Mouse (Mus musculus) cortical plate, adult 2 months (tissue): ENCODE data around the gene Egfl7. TPM values are rescaled to one million over a fixed set of nuclear protein-coding genes. Genes with fewer than 3 reads are reported as not detected.

Experiments used
- H3K27ac ChIP-seq: fragments of 200-500 bp; 2 replicates; pipeline ENCODE4 v1.5.1; 2012; ENCODE audit warnings: low read length, control low read depth, inconsistent platforms; ENCODE audit not compliant: insufficient read depth
- H3K4me1 ChIP-seq: fragments of 200-500 bp; 2 replicates; pipeline ENCODE4 v1.6.1; 2011; ENCODE audit warnings: low read length; ENCODE audit not compliant: control insufficient read depth, insufficient read depth
- H3K4me3 ChIP-seq: fragments of 200-500 bp; 2 replicates; pipeline ENCODE4 v1.5.1; 2011; ENCODE audit warnings: mild to moderate bottlenecking, low read length, control low read depth; ENCODE audit not compliant: insufficient read depth
- CTCF ChIP-seq: fragments of 200-500 bp; IDR thresholded peaks from 2 replicates; pipeline ENCODE4 v1.5.1; 2011; ENCODE audit warnings: mild to moderate bottlenecking, control low read depth, low read length; ENCODE audit not compliant: insufficient read depth; ENCODE audit errors: extremely low read depth
- POLR2A ChIP-seq: fragments of 200-500 bp; IDR thresholded peaks from 2 replicates; pipeline ENCODE4 v1.6.1; 2011; ENCODE audit warnings: mild to moderate bottlenecking, low read length, control low read depth; ENCODE audit not compliant: insufficient read depth; ENCODE audit errors: extremely low read depth
- polyA plus RNA-seq: library from polyadenylated mRNA; depleted of rRNA; stranded (reverse); fragments of >200 nt; gene quantifications from 2 replicates; pipeline ENCODE4 v1.2.3, GENCODE M21; 2012

Egfl7 gene
- polyA plus RNA-seq, 1 experiment = 137 TPM

DNA sequence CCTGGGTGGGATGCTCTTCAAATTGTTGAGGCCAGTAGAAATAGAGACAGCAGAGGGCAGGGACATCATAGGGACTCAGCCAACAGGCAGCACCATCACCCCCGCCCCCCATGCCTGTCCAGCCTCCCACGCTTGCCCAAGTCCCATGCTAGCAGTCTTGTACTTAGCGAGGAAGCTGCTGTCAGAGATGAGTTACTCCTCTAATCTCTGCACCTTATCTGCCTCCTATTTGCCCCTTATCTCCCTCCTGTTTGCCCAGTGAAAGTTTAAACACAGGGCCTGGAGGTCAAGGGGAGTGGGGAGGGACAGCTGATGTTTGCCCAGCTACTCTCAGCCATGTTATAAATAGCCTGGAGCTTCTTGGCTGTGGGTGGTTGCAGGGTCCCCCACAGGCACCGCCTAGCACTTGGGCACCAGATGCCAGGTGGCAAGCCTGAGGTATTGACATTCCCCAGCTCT, 23.2 kb upstream of the Egfl7 start:
- no peak for TF ChIP-seq POLR2A
- TF ChIP-seq CTCF = no peak
- Histone ChIP-seq H3K4me3 (no peak overlapping the region), H3K4me1 (peaks cover 6% of the 10 kb centered on the region), H3K27ac (no peak overlapping the region)

DNA sequence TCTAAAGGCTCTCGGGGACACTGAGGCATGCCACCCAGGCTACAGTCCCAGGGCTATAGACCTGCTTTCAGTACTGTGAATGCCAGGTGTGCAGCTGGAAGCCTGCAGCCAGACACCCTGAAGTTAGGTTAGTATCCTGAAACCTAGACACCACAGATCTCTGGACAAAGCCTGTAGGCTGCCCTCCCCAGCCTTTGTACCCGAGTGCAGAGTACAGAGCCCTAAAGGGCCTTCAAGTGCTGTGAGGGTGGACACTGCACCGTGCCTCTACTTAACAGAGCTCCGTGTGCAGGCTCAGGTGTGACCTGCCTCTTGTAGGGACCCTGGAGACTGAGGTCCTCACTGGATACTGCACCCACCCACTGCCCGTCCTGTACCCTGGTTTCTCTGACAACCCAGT, 19.3 kb upstream of the Egfl7 start:
- TF ChIP-seq CTCF (no peak), POLR2A (no peak)
- no peak overlapping the region for H3K4me3 ChIP-seq
- H3K4me1 ChIP-seq = peaks cover 2% of the 10 kb centered on the region; the same call in 1 of the 2 replicates

DNA sequence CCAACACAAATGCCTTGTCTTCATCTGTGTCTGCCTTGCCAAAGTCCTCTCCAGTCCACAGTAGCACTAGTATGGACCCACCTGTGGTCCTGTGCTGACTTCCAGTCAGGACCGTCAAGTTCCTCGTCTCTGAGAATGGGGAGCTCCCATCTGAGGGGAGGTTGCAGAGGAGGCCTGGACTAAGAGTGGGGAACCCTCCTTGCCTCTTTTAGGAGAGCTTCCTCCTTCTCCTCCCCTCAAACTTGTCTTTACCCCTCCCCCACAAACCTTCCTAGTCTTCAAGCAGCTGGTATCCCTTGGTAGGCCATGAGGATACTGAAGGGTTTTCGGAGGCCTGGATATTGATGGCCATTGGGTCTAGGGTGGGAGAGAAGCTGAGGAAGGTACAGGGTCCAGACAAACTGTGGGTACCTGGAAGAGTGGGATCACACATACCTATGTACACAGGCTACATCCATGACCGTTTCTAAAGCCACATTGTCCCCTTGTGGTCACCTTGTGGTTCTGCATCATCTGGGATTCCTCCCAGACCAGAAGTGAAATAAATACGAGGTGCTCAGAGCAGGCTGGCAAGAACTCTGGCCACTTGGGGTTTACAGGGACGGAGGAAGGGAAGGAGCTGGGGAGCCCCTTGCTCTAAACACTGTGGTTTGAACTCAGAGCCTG, 18.3 kb upstream of the Egfl7 start:
- Histone ChIP-seq H3K4me3 (no peak overlapping the region), H3K4me1 (peaks cover 2% of the 10 kb centered on the region; the same call in 1 of the 2 replicates), H3K27ac (no peak overlapping the region)
- no peak for TF ChIP-seq POLR2A
- peak; percentile 94 for TF ChIP-seq CTCF

More for the DNA sequence above, 19.3 kb upstream of the Egfl7 start:
- no peak overlapping the region for H3K27ac ChIP-seq

DNA sequence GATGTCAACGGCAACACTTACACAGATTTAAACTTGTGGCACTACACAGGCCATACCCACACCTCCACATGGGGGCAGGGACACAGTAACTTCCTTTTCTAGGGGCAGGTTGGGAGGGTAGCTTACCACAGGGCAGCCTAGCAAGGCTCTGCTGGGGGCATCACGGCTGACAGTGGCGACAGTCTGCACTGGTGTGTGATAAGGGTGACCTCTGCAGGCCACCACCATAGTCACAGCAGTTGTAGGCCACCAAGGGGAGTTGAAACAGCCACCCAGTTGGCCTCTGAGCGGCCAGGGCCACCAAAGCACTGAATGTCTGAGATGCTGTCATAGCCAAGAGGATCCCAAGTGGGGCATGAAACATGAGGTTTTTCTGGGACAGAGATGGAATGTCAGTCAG, 13.6 kb upstream of the Egfl7 start:
- no peak overlapping the region for H3K4me3 ChIP-seq
- TF ChIP-seq POLR2A = no peak
- TF ChIP-seq CTCF = peak; percentile 60
- no peak overlapping the region for H3K27ac ChIP-seq
- no peaks in the 10 kb centered on the region for H3K4me1 ChIP-seq

DNA sequence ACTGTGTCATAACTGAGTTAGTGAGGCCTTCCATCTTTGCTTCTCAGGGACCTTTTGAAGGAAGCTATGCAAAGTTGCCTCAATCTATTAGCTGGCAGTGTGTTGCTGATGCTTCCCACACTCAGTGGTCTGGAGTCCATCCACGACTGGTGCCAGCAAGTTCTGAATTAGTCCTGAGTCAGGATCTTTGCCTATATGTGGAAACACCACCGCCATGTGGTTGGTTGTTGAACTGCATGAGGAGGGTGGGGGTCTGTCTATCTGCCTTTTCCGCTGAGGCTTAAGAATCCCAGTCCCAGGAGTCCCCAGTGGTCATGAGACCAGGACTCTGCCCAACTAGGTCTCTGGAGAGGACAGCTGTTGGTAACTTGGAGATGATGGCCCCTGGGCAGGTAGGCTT, 9.8 kb upstream of the Egfl7 start:
- no peak overlapping the region for H3K4me3 ChIP-seq
- H3K27ac ChIP-seq = no peak overlapping the region
- peaks cover 5% of the 10 kb centered on the region for H3K4me1 ChIP-seq
- TF ChIP-seq CTCF = peak; percentile 82
- TF ChIP-seq POLR2A = no peak

DNA sequence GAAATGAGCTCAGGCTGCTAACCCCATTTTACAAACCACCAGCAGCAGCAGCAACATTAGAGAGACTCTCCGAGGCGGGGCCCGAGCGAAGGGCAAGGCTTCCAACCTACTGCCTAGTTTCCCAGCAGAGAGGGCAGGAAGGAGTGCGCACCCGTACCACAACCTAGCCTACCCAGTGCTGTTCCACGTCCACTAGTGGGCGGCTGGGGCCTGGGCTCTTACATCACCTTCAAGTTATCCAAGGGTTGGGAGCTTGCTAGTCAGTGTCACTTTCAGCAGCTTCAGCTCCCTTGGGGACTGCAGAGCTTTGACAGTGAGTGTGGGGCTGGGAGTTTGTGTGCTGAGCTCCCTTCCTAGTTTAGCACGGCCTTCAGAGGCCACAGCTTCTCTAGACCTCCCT, 8.4 kb upstream of the Egfl7 start:
- no peak overlapping the region for H3K4me3 ChIP-seq
- TF ChIP-seq CTCF (no peak), POLR2A (no peak)
- H3K27ac ChIP-seq = peak overlapping the region; percentile 56; the same call in 1 of the 2 replicates
- H3K4me1 ChIP-seq = peaks cover 5% of the 10 kb centered on the region

DNA sequence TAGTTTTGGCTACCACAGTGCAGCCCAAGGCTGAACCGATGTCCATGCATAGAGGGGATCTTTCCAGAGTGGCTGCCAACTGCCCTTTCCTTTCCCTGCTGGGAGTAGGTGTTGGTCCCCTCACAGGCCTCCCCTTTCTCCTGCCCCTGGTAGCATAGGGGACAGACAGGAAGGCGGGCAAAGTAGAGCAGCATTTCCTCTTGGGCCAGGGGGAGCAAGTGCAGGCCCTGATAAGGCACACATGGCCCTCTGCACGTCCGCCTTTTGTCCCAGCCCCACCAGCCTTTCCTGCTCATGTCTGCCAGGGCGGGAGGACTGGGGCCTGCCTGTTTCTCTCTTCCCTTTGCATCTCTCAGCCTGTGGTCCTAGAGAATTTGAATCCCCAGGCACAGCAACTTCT, 8.0 kb upstream of the Egfl7 start:
- Histone ChIP-seq H3K4me3 (no peak overlapping the region), H3K27ac (peak overlapping the region; percentile 67), H3K4me1 (peaks cover 5% of the 10 kb centered on the region)
- no peak for TF ChIP-seq CTCF
- no peak for TF ChIP-seq POLR2A

DNA sequence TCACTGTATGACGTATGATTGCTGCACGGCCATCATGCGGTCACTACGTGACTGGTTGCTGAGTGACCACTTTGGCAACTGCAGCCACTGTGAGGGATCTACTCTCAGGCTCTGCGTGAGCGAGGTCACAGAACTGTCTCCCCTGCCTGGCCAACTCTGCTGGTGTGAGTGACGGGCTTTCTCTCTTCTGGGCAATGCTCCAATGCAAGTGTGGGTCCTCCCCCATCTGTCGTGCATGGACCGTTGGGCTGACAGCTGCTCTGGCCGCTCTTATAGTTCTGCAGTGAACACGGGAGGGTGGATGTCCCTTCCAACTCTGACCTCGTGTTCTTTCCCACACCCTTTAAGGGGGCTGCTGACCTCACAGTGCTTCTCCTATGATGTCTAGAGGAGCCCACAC, 6.4 kb upstream of the Egfl7 start:
- TF ChIP-seq POLR2A (no peak), CTCF (no peak)
- peaks cover 5% of the 10 kb centered on the region for H3K4me1 ChIP-seq
- H3K4me3 ChIP-seq = no peak overlapping the region
- no peak overlapping the region for H3K27ac ChIP-seq

DNA sequence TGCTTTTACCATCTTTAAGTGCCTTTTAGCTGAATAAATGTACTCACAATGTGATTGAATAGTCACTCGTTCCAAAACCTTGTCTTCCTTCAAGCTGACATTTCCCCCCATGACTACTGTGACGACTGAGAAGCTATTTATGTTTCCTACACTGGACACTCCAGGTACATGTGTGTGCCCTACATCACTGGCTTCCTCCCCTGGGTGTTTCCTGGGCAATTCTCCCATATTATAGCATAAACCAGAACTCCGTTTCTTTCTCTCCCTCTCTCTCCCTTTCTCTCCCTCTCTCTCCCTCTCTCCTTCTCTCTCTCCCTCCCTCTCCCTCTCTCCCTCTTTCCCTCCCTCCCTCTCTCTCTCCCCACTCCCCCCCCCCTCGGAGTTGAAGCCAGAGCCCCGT, 6.0 kb upstream of the Egfl7 start:
- Histone ChIP-seq H3K4me1 (peaks cover 5% of the 10 kb centered on the region), H3K4me3 (no peak overlapping the region), H3K27ac (no peak overlapping the region)
- TF ChIP-seq POLR2A = no peak
- no peak for TF ChIP-seq CTCF

DNA sequence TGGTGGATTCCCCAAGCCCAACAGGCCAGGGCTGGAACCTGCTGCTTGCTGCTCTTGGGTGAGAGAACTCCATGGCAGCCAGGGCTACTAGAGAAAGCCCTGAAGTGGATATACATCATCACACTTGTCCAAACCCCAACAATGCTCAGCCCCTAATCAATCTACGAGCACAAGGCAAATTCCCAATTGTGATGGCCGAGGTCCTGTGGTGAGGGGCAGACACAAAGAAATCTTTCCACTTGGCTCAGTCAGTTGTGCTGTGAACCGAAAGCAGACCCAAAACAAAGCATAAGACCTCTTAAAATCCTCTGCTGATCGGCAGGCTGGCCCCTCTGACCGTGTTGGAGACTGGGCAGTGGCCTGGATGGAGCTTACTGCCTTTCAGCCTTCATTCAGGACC, 5.0 kb upstream of the Egfl7 start:
- Histone ChIP-seq H3K4me3 (no peak overlapping the region), H3K4me1 (peaks cover 5% of the 10 kb centered on the region), H3K27ac (no peak overlapping the region)
- no peak for TF ChIP-seq CTCF
